In genomic region chr2:121514211-121514610, GRCm38 (mm10) we compare ENCODE assay signal across 23 mouse cellular contexts. TPM values are rescaled to one million over a fixed set of nuclear protein-coding genes. Genes with fewer than 3 reads are reported as not detected.
"Had no signal": no experiment of that assay in that cellular context is flagged by ENCODE, and none has a peak within 500 bp of the region (broad histone marks: within the 10 kb centered on the region; RNA-seq: fewer than 3 reads in every experiment).

No protein-coding gene starts in this region.

- H3K9me3 ChIP-seq: limb, embryonic 10.5 days; limb, embryonic 13.5 days; liver, embryonic 12.5 days; liver, embryonic 15.5 days; megakaryocyte, embryonic 14.5 days; midbrain, embryonic 10.5 days; midbrain, embryonic 13.5 days had no signal

- H3K27me3 ChIP-seq: limb, embryonic 13.5 days; liver, embryonic 12.5 days; liver, embryonic 15.5 days; megakaryocyte, embryonic 14.5 days; midbrain, embryonic 13.5 days had no signal

- H3K9ac ChIP-seq: limb, embryonic 13.5 days; liver, embryonic 12.5 days; liver, embryonic 15.5 days; lung, embryonic 14.5 days; midbrain, embryonic 13.5 days had no signal

- H3K27ac ChIP-seq: layer of hippocampus, adult 2 months; limb, embryonic 10.5 days; limb, embryonic 13.5 days; liver, embryonic 12.5 days; liver, embryonic 15.5 days; midbrain, embryonic 10.5 days; midbrain, embryonic 13.5 days; stomach, postnatal 0 days had no signal

- H3K4me3 ChIP-seq: layer of hippocampus, adult 2 months; limb, embryonic 10.5 days; limb, embryonic 13.5 days; liver, embryonic 12.5 days; liver, embryonic 15.5 days; megakaryocyte, embryonic 14.5 days; midbrain, embryonic 10.5 days; midbrain, embryonic 13.5 days; myocyte had no signal

- DNase-seq: kidney, adult 11 months; kidney, adult 8-10 months; kidney, postnatal 25 days; layer of hippocampus, adult 9-11 months; liver; lung, embryonic 14.5 days; lung, postnatal 10 days; right cerebral cortex, postnatal 14 days; right cerebral cortex, postnatal 4 days; thymus, adult 2 months; thymus, postnatal 14 days; thymus, postnatal 4 days had no signal

- H3K4me2 ChIP-seq: limb, embryonic 13.5 days; liver, embryonic 12.5 days; liver, embryonic 15.5 days; lung, embryonic 14.5 days; midbrain, embryonic 13.5 days had no signal

- ATAC-seq: liver, embryonic 12.5 days; midbrain, embryonic 13.5 days; midbrain, embryonic 16.5 days had no signal

RNA-seq across cellular contexts. Expression of gene Serinc4, which starts 57.6 kb away (rescaled TPM):
- polyA plus RNA-seq: liver, embryonic 12.5 days; liver, embryonic 15.5 days; lung, embryonic 14.5 days had no signal
